Mouse (Mus musculus) forebrain, postnatal 0 days (tissue): ENCODE measurements around the gene Srp54b. TPM values are rescaled to one million over a fixed set of nuclear protein-coding genes. Genes with fewer than 3 reads are reported as not detected.
"Not testable (repeated sequence)": the region's sequence is repeated elsewhere in the genome, so short reads cannot be mapped to it uniquely, and the experiment has no call there.

Experiments
- ATAC-seq: fragments of 200-750 bp; cut with Nextera tagmentation; 2 replicates; pipeline ENCODE4 v1.8.0; 2017; ENCODE audit warnings: mild to moderate bottlenecking, moderate library complexity
- DNase-seq: peaks from one replicate; pipeline ENCODE4 v3.0.0-alpha.2; 2015
- H3K27ac ChIP-seq: fragments of 300-500 bp; sonication (generic); 2 replicates; pipeline ENCODE4 v1.5.1; 2014; ENCODE audit warnings: low read depth, mild to moderate bottlenecking, antibody characterized with exemption, low read length, moderate library complexity, mixed read lengths
- H3K27me3 ChIP-seq: fragments of 300-500 bp; sonication (generic); 2 replicates; pipeline ENCODE4 v1.6.1; 2014; ENCODE audit warnings: mild to moderate bottlenecking, low read length, mixed read lengths; ENCODE audit not compliant: insufficient read depth
- H3K36me3 ChIP-seq: fragments of 300-500 bp; sonication (generic); 2 replicates; pipeline ENCODE4 v1.6.1; 2014; ENCODE audit warnings: mild to moderate bottlenecking, moderate library complexity; ENCODE audit not compliant: insufficient read depth
- H3K4me1 ChIP-seq: fragments of 300-500 bp; sonication (generic); 2 replicates; pipeline ENCODE4 v1.6.1; 2014; ENCODE audit warnings: antibody characterized with exemption; ENCODE audit not compliant: insufficient read depth
- H3K4me2 ChIP-seq: fragments of 300-500 bp; sonication (generic); 2 replicates; pipeline ENCODE4 v1.6.1; 2014; ENCODE audit warnings: low read depth, mild to moderate bottlenecking, moderate library complexity
- H3K4me3 ChIP-seq: fragments of 300-500 bp; sonication (generic); 2 replicates; pipeline ENCODE4 v1.5.1; 2014; ENCODE audit warnings: low read depth, low read length, mixed read lengths
- H3K9ac ChIP-seq: fragments of 300-500 bp; sonication (generic); 2 replicates; pipeline ENCODE4 v1.6.1; 2014; ENCODE audit warnings: mild to moderate bottlenecking
- H3K9me3 ChIP-seq: fragments of 300-500 bp; sonication (generic); 2 replicates; pipeline ENCODE4 v1.6.1; 2016; ENCODE audit warnings: low read length
- WGBS: fragments of 180-500 bp; shearing (Covaris S2); extraction: QIAGEN DNeasy Blood & Tissue Kit; methylation state at CpG from one replicate; pipeline ENCODE4 v1.1.7; 2014; 5-methylcytosine and 5-hydroxymethylcytosine counted together
- polyA plus RNA-seq: library from polyadenylated mRNA; unstranded; fragments of >200 nt; fragmentation: Nextera tagmentation; extraction: Ambion mirVana; gene quantifications from 2 replicates; pipeline ENCODE4 v1.2.1, GENCODE M21; 2015
- total RNA-seq: library from RNA; depleted of rRNA; stranded (reverse); fragments of >200 nt; gene quantifications from 2 replicates; pipeline ENCODE4 v1.2.3, GENCODE M21; 2014; rRNA removed

Srp54b gene
- total and polyA plus RNA-seq, 2 experiments from 2014 or later: 75.3 to 75.7 TPM

- H3K4me1 ChIP-seq, H3K9me3 ChIP-seq, H3K27ac ChIP-seq, H3K9ac ChIP-seq, H3K27me3 ChIP-seq, H3K4me3 ChIP-seq, DNase-seq, H3K4me2 ChIP-seq, H3K36me3 ChIP-seq: not testable (repeated sequence)
- ATAC-seq: peak; percentile 99
- WGBS: no CpG with 5 or more reads among the region's 40 CpGs
Observed at GRCm38 (mm10) chr12:55199306-55199705, 44.4 kb downstream of the Srp54b start, which contains the start of gene 1700047I17Rik2. TSS of gene 1700047I17Rik2 (plus strand) at chr12:55199592.

- not testable (repeated sequence) for DNase-seq, H3K4me2 ChIP-seq, H3K4me1 ChIP-seq, H3K27me3 ChIP-seq, H3K36me3 ChIP-seq, H3K9me3 ChIP-seq, H3K9ac ChIP-seq, H3K4me3 ChIP-seq, H3K27ac ChIP-seq
- no CpG with 5 or more reads among the region's 18 CpGs for WGBS
- ATAC-seq: peak; percentile 60
Observed at GRCm38 (mm10) chr12:55199799-55200198, 44.9 kb downstream of the Srp54b start.

GRCm38 (mm10) chr12:55212944-55213343 lies 58.0 kb downstream of the Srp54b start:
- no CpG with 5 or more reads among the region's 6 CpGs for WGBS

GRCm38 (mm10) chr12:55229626-55230519 lies 75.0 kb downstream of the Srp54b start, which contains the start of gene Srp54c:
TSS of gene Srp54c (plus strand) at chr12:55230168.
- peak; percentile 99 for ATAC-seq
- H3K9me3 ChIP-seq, H3K4me1 ChIP-seq, H3K27ac ChIP-seq, H3K27me3 ChIP-seq, H3K9ac ChIP-seq, H3K36me3 ChIP-seq, DNase-seq: not testable (repeated sequence)
- Histone ChIP-seq H3K4me3 (peak within 1 kb of the TSS; percentile 32), H3K4me2 (0 out of 2 replicates have a peak within 1 kb of the TSS, but pooled peaks have one; percentile 21)
- no CpG with 5 or more reads among the region's 57 CpGs for WGBS

More at GRCm38 (mm10) chr12:55212944-55213343, 58.0 kb downstream of the Srp54b start:
- not testable (repeated sequence) for H3K9me3 ChIP-seq, H3K4me3 ChIP-seq, H3K36me3 ChIP-seq, H3K4me1 ChIP-seq, H3K9ac ChIP-seq, DNase-seq, H3K27ac ChIP-seq, H3K4me2 ChIP-seq, ATAC-seq, H3K27me3 ChIP-seq

- under 1% methylated on average over 11 of the region's 25 CpGs for WGBS
- not testable (repeated sequence) for DNase-seq, H3K27me3 ChIP-seq, H3K27ac ChIP-seq, H3K9me3 ChIP-seq, H3K4me1 ChIP-seq, H3K36me3 ChIP-seq, H3K9ac ChIP-seq
- Histone ChIP-seq H3K4me3 (peak overlapping the region; percentile 32), H3K4me2 (0 out of 2 replicates have a peak overlapping the region, but pooled peaks have one; percentile 21)
- peak; percentile 50 for ATAC-seq
Observed at GRCm38 (mm10) chr12:55230520-55230861, 75.6 kb downstream of the Srp54b start.

Other genes with a start within 250 kb of the Srp54b start
- not detected in 2 replicates for gene Gm20403, start 168.6 kb upstream of the Srp54b start, total RNA-seq
- not detected in 2 replicates for gene Gm20403, start 168.6 kb upstream of the Srp54b start, polyA plus RNA-seq
- 3.3 and 5.5 TPM in 2 replicates for gene Baz1a, start 140.8 kb upstream of the Srp54b start, total RNA-seq
- gene Baz1a, start 140.8 kb upstream of the Srp54b start, polyA plus RNA-seq: 3.4 and 4.3 TPM in 2 replicates
- gene 2700097O09Rik, start 75.0 kb upstream of the Srp54b start, total RNA-seq: 18.9 and 19.3 TPM in 2 replicates
- gene 2700097O09Rik, start 75.0 kb upstream of the Srp54b start, polyA plus RNA-seq: 14.6 and 15.6 TPM in 2 replicates
- gene Srp54a, start 74.8 kb upstream of the Srp54b start, total RNA-seq: 120 and 131 TPM in 2 replicates
- 227 and 228 TPM in 2 replicates for gene Srp54a, start 74.8 kb upstream of the Srp54b start, polyA plus RNA-seq
- 51.3 and 61.2 TPM in 2 replicates for gene Fam177a, start 30.6 kb upstream of the Srp54b start, total RNA-seq
- 57.7 and 86.3 TPM in 2 replicates for gene Fam177a, start 30.6 kb upstream of the Srp54b start, polyA plus RNA-seq
- 0.46 TPM in 1 of 2 replicates, not detected in the other for gene 1700047I17Rik2, start 44.5 kb downstream of the Srp54b start, total RNA-seq
- not detected in 2 replicates for gene 1700047I17Rik2, start 44.5 kb downstream of the Srp54b start, polyA plus RNA-seq
- 63.9 and 73.2 TPM in 2 replicates for gene Srp54c, start 75.1 kb downstream of the Srp54b start, total RNA-seq
- gene Srp54c, start 75.1 kb downstream of the Srp54b start, polyA plus RNA-seq: 90.1 and 97.6 TPM in 2 replicates
- 12.7 and 15.6 TPM in 2 replicates for gene 1110008L16Rik, start 144.5 kb downstream of the Srp54b start, total RNA-seq
- gene 1110008L16Rik, start 144.5 kb downstream of the Srp54b start, polyA plus RNA-seq: 7.7 and 11.9 TPM in 2 replicates
- 19.5 and 19.9 TPM in 2 replicates for gene Ppp2r3c, start 147.9 kb downstream of the Srp54b start, total RNA-seq
- 17.8 and 19.8 TPM in 2 replicates for gene Ppp2r3c, start 147.9 kb downstream of the Srp54b start, polyA plus RNA-seq
- 131 and 164 TPM in 2 replicates for gene Psma6, start 229.1 kb downstream of the Srp54b start, total RNA-seq
- gene Psma6, start 229.1 kb downstream of the Srp54b start, polyA plus RNA-seq: 465 and 565 TPM in 2 replicates